Mouse (Mus musculus) neural tube, embryonic 12.5 days (tissue): ENCODE measurements at regions not wholly inside any gene's neighbourhood (a gene's known extent, or its start where the extent isn't known, plus 50 kb on each side); places are given as distances from the start of the nearest gene placed in this dataset.

Experiments
- ATAC-seq: fragments of 200-750 bp; cut with Nextera tagmentation; 2 replicates; pipeline ENCODE4 v1.8.0; 2017; ENCODE audit warnings: low read depth, mild to moderate bottlenecking, moderate TSS enrichment, moderate library complexity; ENCODE audit not compliant: low FRiP score
- H3K27ac ChIP-seq: fragments of 300-500 bp; sonication (generic); 2 replicates; pipeline ENCODE4 v1.5.1; 2016
- H3K27me3 ChIP-seq: fragments of 300-500 bp; sonication (generic); replicated peaks from 2 replicates; pipeline ENCODE4 v1.6.1; 2016; ENCODE audit warnings: mild to moderate bottlenecking
- H3K36me3 ChIP-seq: fragments of 300-500 bp; sonication (generic); 2 replicates; pipeline ENCODE4 v1.6.1; 2016; ENCODE audit warnings: mild to moderate bottlenecking
- H3K4me1 ChIP-seq: fragments of 300-500 bp; sonication (generic); 2 replicates; pipeline ENCODE4 v1.6.1; 2016
- H3K4me2 ChIP-seq: fragments of 300-500 bp; sonication (generic); replicated peaks from 2 replicates; pipeline ENCODE4 v1.6.1; 2016; ENCODE audit warnings: mild to moderate bottlenecking
- H3K4me3 ChIP-seq: fragments of 300-500 bp; sonication (generic); 2 replicates; pipeline ENCODE4 v1.5.1; 2016
- H3K9ac ChIP-seq: fragments of 300-500 bp; sonication (generic); 2 replicates; pipeline ENCODE4 v1.6.1; 2016; ENCODE audit warnings: mild to moderate bottlenecking
- H3K9me3 ChIP-seq: fragments of 300-500 bp; sonication (generic); 2 replicates; pipeline ENCODE4 v1.6.1; 2016; ENCODE audit warnings: mild to moderate bottlenecking
- WGBS: fragments of 180-500 bp; shearing (Covaris S2); methylation state at CpG from one replicate; pipeline ENCODE4 v1.1.7; 2016; 5-methylcytosine and 5-hydroxymethylcytosine counted together

DNA sequence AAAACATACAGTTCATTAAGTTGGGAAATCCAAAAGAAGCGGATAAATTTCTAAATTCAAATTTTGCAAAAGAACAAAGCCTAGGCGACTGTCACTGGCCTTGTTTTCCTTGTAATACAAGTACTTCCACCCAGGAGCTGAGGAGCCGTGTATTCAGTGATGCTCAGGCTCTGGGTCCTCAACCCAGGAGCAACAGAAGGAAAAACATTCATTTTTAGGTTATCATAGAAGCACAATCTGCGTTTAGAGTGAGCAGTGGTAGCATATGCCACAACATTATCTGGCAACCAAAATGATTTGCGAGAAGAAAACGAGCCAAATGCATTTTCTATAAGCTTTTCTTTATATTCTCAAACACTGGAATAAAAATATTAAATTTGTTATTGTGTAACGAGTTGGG is 4779.3 kb downstream of the 9330182O14Rik start:
- Histone ChIP-seq H3K4me1 (no peaks in the 10 kb centered on the region), H3K36me3 (no peaks in the 10 kb centered on the region), H3K4me2 (no peak overlapping the region), H3K9ac (no peak overlapping the region), H3K27ac (no peak overlapping the region), H3K9me3 (no peaks in the 10 kb centered on the region), H3K27me3 (no peaks in the 10 kb centered on the region), H3K4me3 (no peak overlapping the region)
- no peak for ATAC-seq
- 85% methylated on average over 7 of the region's 7 CpGs for WGBS

DNA sequence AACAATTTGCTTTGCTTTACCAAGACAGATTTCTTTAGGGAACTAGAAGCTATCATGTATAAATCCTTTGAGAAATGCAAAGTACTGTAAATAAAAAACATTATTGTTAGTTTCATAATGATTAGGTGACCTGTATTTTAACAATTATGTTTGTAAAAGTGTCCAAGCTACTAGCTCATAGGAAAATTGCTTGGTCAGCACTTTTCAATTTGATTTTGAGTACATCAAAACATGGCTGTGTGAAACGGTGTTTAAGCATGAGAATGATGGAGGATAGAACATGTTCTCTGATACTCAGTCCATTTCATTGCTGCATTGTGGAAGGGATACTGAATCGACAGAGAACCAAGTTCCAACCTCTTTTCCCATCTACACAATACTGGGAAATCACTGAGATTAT is 4780.8 kb downstream of the 9330182O14Rik start:
- whole genome bisulfite sequencing = 84% methylated on average over 2 of the region's 2 CpGs
- Histone ChIP-seq H3K27ac (no peak overlapping the region), H3K9me3 (no peaks in the 10 kb centered on the region), H3K4me3 (no peak overlapping the region), H3K9ac (no peak overlapping the region), H3K27me3 (no peaks in the 10 kb centered on the region), H3K4me1 (no peaks in the 10 kb centered on the region), H3K36me3 (no peaks in the 10 kb centered on the region), H3K4me2 (no peak overlapping the region)
- ATAC-seq = no peak

DNA sequence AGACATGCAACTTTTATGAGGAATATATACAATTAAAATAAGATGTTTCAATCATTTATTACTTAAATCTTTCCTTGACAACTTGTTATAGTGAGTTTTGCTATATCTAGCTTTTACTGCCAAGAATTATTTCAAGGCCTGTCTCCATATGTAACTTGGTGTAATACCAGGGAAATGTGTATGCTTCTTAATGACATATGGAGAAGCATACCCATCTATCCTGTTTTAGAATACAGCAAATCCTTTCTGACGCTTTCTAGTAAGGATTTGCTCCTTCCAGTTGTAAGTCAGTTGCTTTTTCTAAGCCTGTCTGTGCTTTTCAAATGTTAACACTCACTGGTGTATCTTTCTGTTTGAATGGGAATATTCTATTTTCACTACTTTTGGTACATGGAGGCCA is 4782.3 kb downstream of the 9330182O14Rik start:
- H3K36me3 ChIP-seq = no peaks in the 10 kb centered on the region
- no peaks in the 10 kb centered on the region for H3K27me3 ChIP-seq

DNA sequence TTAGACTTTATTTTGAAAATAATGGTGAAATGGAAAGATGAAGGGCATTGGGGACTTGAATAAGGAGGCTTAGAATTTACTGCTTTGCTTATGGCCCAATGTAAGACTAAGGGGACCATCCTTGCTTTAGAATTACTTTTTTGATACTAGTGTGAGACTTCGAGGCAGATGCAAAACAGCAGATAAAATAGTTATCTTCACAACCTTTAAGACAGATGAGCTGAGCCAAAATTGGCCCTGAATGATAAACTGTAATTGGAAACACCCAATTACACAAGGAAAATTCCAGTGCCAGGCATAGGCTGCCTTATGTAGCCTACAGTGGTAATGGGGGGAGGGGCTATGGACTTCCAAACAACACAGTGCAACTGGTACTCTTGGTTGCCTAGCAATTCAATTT is 4790.5 kb downstream of the 9330182O14Rik start:
- H3K27me3 ChIP-seq = no peaks in the 10 kb centered on the region
- H3K9me3 ChIP-seq = no peaks in the 10 kb centered on the region
- H3K9ac ChIP-seq = no peak overlapping the region
- H3K4me2 ChIP-seq = no peak overlapping the region
- H3K27ac ChIP-seq = no peak overlapping the region
- H3K4me3 ChIP-seq = no peak overlapping the region
- H3K36me3 ChIP-seq = no peaks in the 10 kb centered on the region
- WGBS = 89% methylated on average over 1 of the region's 1 CpGs
- no peak for ATAC-seq
- no peaks in the 10 kb centered on the region for H3K4me1 ChIP-seq

More for the DNA sequence above, 4782.3 kb downstream of the 9330182O14Rik start:
- no peak overlapping the region for H3K27ac ChIP-seq
- no peak overlapping the region for H3K4me3 ChIP-seq
- H3K4me1 ChIP-seq = no peaks in the 10 kb centered on the region
- no peak for ATAC-seq
- H3K4me2 ChIP-seq = no peak overlapping the region
- H3K9ac ChIP-seq = no peak overlapping the region
- no peaks in the 10 kb centered on the region for H3K9me3 ChIP-seq
- 86% methylated on average over 1 of the region's 1 CpGs for WGBS

DNA sequence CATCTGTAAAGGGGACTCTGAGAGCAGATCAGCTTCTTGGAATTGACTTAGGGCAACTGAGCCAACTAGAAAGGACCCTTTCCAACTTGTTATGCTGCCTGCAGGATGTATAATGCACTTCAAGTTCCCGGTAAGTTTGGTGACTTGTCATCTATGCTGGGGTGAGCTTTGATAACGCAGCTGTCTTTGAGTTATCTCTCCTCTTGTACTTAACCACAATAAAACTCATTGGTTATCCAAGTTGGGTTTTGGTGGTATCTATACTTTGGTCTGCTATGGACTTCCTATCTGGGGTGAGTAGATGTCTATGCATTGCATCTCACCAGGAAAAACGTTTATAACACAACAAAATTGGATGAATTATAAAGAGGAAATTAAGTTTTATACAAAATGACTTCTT is 4792.9 kb downstream of the 9330182O14Rik start:
- H3K4me2 ChIP-seq = no peak overlapping the region
- H3K9me3 ChIP-seq = no peaks in the 10 kb centered on the region
- no peak overlapping the region for H3K9ac ChIP-seq
- H3K27ac ChIP-seq = no peak overlapping the region
- H3K36me3 ChIP-seq = no peaks in the 10 kb centered on the region
- 89% methylated on average over 3 of the region's 3 CpGs for WGBS
- H3K27me3 ChIP-seq = no peaks in the 10 kb centered on the region
- ATAC-seq = no peak
- no peak overlapping the region for H3K4me3 ChIP-seq
- H3K4me1 ChIP-seq = no peaks in the 10 kb centered on the region

DNA sequence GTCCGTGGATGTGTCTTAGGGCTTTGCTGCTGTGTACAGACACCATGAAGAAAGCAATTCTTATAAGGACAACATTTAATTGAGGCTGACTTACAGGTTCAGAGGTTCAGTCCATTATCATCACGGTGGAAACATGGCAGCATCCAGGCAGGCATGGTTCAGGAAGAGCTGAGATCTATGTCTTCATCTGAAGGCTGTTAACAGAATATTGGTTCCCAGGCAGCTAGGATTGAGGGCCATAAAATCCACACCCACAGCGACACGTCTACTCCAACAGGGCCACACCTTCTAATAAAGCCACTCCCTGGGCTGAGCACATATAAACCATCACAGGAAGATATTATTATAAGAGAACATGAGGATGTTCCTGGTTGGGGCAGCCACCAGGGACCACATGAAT is 4814.5 kb downstream of the 9330182O14Rik start:
- Histone ChIP-seq H3K9ac (no peak overlapping the region), H3K4me1 (no peaks in the 10 kb centered on the region), H3K27ac (no peak overlapping the region), H3K27me3 (no peaks in the 10 kb centered on the region), H3K4me3 (no peak overlapping the region), H3K9me3 (no peaks in the 10 kb centered on the region), H3K4me2 (no peak overlapping the region), H3K36me3 (no peaks in the 10 kb centered on the region)
- 86% methylated on average over 4 of the region's 4 CpGs for WGBS
- no peak for ATAC-seq

DNA sequence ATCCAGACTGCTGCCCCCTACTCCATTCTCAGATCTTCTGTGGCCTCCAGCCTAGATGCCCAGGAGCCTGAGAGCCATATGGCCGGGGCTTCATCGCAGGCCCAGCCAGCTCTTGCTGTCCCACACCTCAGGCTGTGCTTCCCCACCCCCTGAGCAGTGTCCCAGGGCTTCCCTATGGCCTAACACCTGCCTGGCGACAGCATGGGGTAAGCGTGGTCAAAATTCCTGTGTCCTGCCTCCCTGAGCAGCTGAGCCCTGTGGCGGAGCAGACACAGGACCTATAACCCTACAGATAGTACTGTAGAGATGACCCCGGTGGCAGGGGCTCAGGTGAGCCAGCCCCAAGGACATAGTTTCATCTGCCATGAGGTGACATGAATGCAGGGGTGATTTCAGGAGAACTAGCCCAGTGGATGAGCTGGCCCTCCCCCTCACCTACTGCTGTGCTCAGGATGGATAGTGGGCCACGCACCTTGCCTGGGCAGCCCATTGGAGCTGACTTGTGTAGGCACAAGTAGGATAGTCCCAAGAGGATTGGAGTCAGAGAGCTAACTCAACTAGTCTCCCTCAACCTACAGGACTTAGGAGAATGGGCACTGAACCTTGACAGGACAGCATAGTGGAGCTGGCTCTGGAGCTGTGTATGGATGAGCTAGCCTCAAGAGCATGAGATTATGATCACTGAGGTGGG is 4816.9 kb downstream of the 9330182O14Rik start:
- Histone ChIP-seq H3K4me1 (no peaks in the 10 kb centered on the region), H3K4me2 (no peak overlapping the region), H3K9me3 (no peaks in the 10 kb centered on the region), H3K27me3 (no peaks in the 10 kb centered on the region), H3K27ac (no peak overlapping the region), H3K9ac (no peak overlapping the region), H3K36me3 (no peaks in the 10 kb centered on the region), H3K4me3 (no peak overlapping the region)
- 88% methylated on average over 7 of the region's 7 CpGs for WGBS
- no peak for ATAC-seq
